Mouse (Mus musculus) urinary bladder, postnatal 10 days (tissue): ENCODE measurements around the gene Slc24a3.

Experiments used
- DNase-seq: peaks from one replicate; pipeline ENCODE4 v3.0.0; 2022; ENCODE audit warnings: low spot score

The Slc24a3 gene

GRCm38 (mm10) chr2:145684151-145684550 is 516.6 kb downstream of the Slc24a3 start:
- DNase-seq, result no peak

- no peak for DNase-seq
Observed at GRCm38 (mm10) chr2:145684891-145685290, 517.3 kb downstream of the Slc24a3 start.

- DNase-seq, result no peak
Observed at GRCm38 (mm10) chr2:145686017-145686416, 518.5 kb downstream of the Slc24a3 start.

- DNase-seq, result no peak
Observed at GRCm38 (mm10) chr2:145691367-145692009, 523.9 kb downstream of the Slc24a3 start.
